8 mouse cellular contexts compared by ENCODE assay signal in the genomic region with DNA sequence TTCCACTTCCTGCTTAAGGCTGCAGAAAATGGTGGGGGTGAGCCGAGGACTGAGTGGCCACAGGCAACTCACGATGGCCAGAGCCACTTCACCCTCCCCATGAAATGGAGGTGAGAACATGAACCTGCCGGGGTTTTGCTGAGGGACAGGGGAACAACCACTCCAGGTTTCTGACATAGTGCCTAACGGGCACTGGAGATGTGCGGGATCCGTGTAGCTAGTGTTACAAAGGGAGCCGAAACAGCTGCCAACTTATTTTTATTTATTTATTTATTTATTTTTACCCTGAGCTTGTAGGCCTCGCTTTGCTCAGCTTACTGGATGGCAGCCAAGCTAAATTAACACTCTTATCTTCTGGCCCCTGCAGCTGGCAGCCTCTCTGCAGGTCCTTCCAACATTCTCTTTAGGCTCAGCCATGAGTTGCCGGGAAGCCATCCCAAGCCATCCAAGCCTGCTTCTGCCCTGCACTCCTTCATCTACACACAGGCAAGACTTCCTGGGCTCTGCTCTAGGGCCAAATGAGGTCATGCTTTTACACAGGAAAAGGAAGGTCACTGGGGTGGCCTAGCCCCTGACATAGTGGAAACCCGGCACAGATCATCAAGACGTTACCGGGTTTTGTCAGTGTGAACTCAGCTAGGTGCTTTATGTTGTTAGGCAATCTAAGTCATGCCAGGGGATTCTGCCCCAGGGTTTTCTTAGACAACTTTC. TPM values are rescaled to one million over a fixed set of nuclear protein-coding genes. Genes with fewer than 3 reads are reported as not detected.
DNase-seq lines count a peak whose midpoint lies in the region; ATAC-seq and TF ChIP-seq lines count a peak whose summit lies in the region.

No protein-coding gene starts in this region.

- TF ChIP-seq CTCF in spleen, adult 2 months (IDR thresholded peaks at IDR 0.05; ENCODE audit: extremely low read depth, insufficient read depth, insufficient read length, insufficient replicate concordance), result no peak

- H3K4me1 ChIP-seq in embryonic facial prominence, embryonic 14.5 days (ENCODE audit: control insufficient read depth, insufficient read depth, low read length), result peaks cover 11% of the 10 kb centered on the region
- peaks cover 16% of the 10 kb centered on the region; the same call in 1 of the 2 replicates for H3K4me1 ChIP-seq in embryonic facial prominence, embryonic 10.5 days
- peaks cover 40% of the 10 kb centered on the region for H3K4me1 ChIP-seq in spleen, adult 2 months (ENCODE audit: control insufficient read depth, insufficient read depth, insufficient read length)
- H3K4me1 ChIP-seq in heart, embryonic 13.5 days, result peaks cover 42% of the 10 kb centered on the region
- peaks cover 17% of the 10 kb centered on the region for H3K4me1 ChIP-seq in limb, embryonic 13.5 days

- H3K27ac ChIP-seq in embryonic facial prominence, embryonic 14.5 days (replicated peaks; ENCODE audit: low read depth, low read length), result no peak overlapping the region
- no peak overlapping the region for H3K27ac ChIP-seq in embryonic facial prominence, embryonic 10.5 days (replicated peaks)
- peak overlapping the region; percentile 33; the same call in 1 of the 2 replicates for H3K27ac ChIP-seq in spleen, adult 2 months (ENCODE audit: insufficient read depth, low read length)
- peak overlapping the region; percentile 93 for H3K27ac ChIP-seq in heart, embryonic 13.5 days (replicated peaks)
- H3K27ac ChIP-seq in limb, embryonic 13.5 days, result no peak overlapping the region; the same call in 1 of the 2 replicates

- H3K4me3 ChIP-seq in embryonic facial prominence, embryonic 14.5 days (ENCODE audit: low read depth, low read length), result no peak overlapping the region
- no peak overlapping the region for H3K4me3 ChIP-seq in embryonic facial prominence, embryonic 10.5 days
- H3K4me3 ChIP-seq in spleen, adult 2 months (ENCODE audit: extremely low read depth, insufficient read depth, insufficient read length), result no peak overlapping the region
- no peak overlapping the region for H3K4me3 ChIP-seq in heart, embryonic 13.5 days
- no peak overlapping the region for H3K4me3 ChIP-seq in limb, embryonic 13.5 days

- peak; percentile 73 for ATAC-seq in embryonic facial prominence, embryonic 14.5 days (ENCODE audit: low read depth)
- ATAC-seq in heart, embryonic 13.5 days (ENCODE audit: extremely low read depth, insufficient number of reproducible peaks, low FRiP score, low TSS enrichment), result peak; percentile 72; the same call in 1 of the 2 replicates
- no peak; the same call in 1 of the 2 replicates for ATAC-seq in limb, embryonic 13.5 days (ENCODE audit: low FRiP score, low read depth)

- no peaks in the 10 kb centered on the region for H3K9me3 ChIP-seq in embryonic facial prominence, embryonic 14.5 days (ENCODE audit: control insufficient read depth, low read length)
- H3K9me3 ChIP-seq in embryonic facial prominence, embryonic 10.5 days, result no peaks in the 10 kb centered on the region
- H3K9me3 ChIP-seq in heart, embryonic 13.5 days, result no peaks in the 10 kb centered on the region
- no peaks in the 10 kb centered on the region for H3K9me3 ChIP-seq in limb, embryonic 13.5 days

- no peaks in the 10 kb centered on the region for H3K27me3 ChIP-seq in embryonic facial prominence, embryonic 14.5 days (replicated peaks; ENCODE audit: control insufficient read depth, insufficient read depth, low read length)
- H3K27me3 ChIP-seq in embryonic facial prominence, embryonic 10.5 days (replicated peaks; ENCODE audit: low read depth, poor library complexity, severe bottlenecking), result no peaks in the 10 kb centered on the region
- no peaks in the 10 kb centered on the region for H3K27me3 ChIP-seq in spleen, adult 2 months (ENCODE audit: control insufficient read depth, insufficient read depth, low read length)
- no peaks in the 10 kb centered on the region for H3K27me3 ChIP-seq in heart, embryonic 13.5 days (replicated peaks)
- H3K27me3 ChIP-seq in limb, embryonic 13.5 days, result no peaks in the 10 kb centered on the region

- no peaks in the 10 kb centered on the region for H3K36me3 ChIP-seq in embryonic facial prominence, embryonic 14.5 days (ENCODE audit: control insufficient read depth, insufficient read depth, low read length)
- H3K36me3 ChIP-seq in embryonic facial prominence, embryonic 10.5 days (replicated peaks), result no peaks in the 10 kb centered on the region
- H3K36me3 ChIP-seq in spleen, adult 2 months (ENCODE audit: control insufficient read depth, insufficient read depth, low read length), result no peaks in the 10 kb centered on the region
- H3K36me3 ChIP-seq in heart, embryonic 13.5 days, result no peaks in the 10 kb centered on the region
- no peaks in the 10 kb centered on the region for H3K36me3 ChIP-seq in limb, embryonic 13.5 days

- DNase-seq in embryonic facial prominence, embryonic 14.5 days (ENCODE audit: low spot score), result peak; percentile 80
- DNase-seq in embryonic facial prominence, embryonic 10.5 days (ENCODE audit: low spot score), result no peak
- no peak for DNase-seq in spleen, adult 2 months (ENCODE audit: low read depth in 1 of 2, low spot score in 2 of 2)
- DNase-seq in spleen, postnatal 14 days (ENCODE audit: low spot score in 2 of 2), result no peak
- DNase-seq in ovary, postnatal 36 days (ENCODE audit: low spot score), result peak; percentile 48
- no peak for DNase-seq in urinary bladder, postnatal 25 days (ENCODE audit: low spot score)

- no peak for TF ChIP-seq POLR2A in spleen, adult 2 months (IDR thresholded peaks at IDR 0.05; ENCODE audit: low read depth, low read length)

- WGBS in embryonic facial prominence, embryonic 14.5 days, result 50% methylated on average over 12 of the region's 12 CpGs
- WGBS in embryonic facial prominence, embryonic 10.5 days, result 75% methylated on average over 12 of the region's 12 CpGs
- 40% methylated on average over 12 of the region's 12 CpGs for WGBS in spleen, adult 2 months
- 9% methylated on average over 12 of the region's 12 CpGs for WGBS in heart, embryonic 13.5 days
- 58% methylated on average over 12 of the region's 12 CpGs for WGBS in limb, embryonic 13.5 days

- no peak overlapping the region for H3K4me2 ChIP-seq in embryonic facial prominence, embryonic 14.5 days (ENCODE audit: low read depth, low read length)
- H3K4me2 ChIP-seq in heart, embryonic 13.5 days, result peak overlapping the region; percentile 53
- H3K4me2 ChIP-seq in limb, embryonic 13.5 days (replicated peaks), result 0 out of 2 replicates have a peak overlapping the region, but pooled peaks have one; percentile 17

- H3K9ac ChIP-seq in embryonic facial prominence, embryonic 14.5 days (ENCODE audit: low read depth, low read length), result no peak overlapping the region
- H3K9ac ChIP-seq in heart, embryonic 13.5 days, result peak overlapping the region; percentile 62; the same call in 1 of the 2 replicates
- no peak overlapping the region for H3K9ac ChIP-seq in limb, embryonic 13.5 days

RNA-seq across cellular contexts. Expression of a gene that starts 49.0 kb away (rescaled TPM):
- polyA plus RNA-seq in embryonic facial prominence, embryonic 14.5 days (2014; fragmentation: Nextera tagmentation; extraction: Ambion mirVana), result 53.8 and 59.1 TPM in 2 replicates
- polyA plus RNA-seq in embryonic facial prominence, embryonic 10.5 days (2016; fragmentation: Nextera tagmentation; extraction: Ambion mirVana), result 24.8 and 25.1 TPM in 2 replicates
- polyA plus RNA-seq in spleen, adult 2 months (2012; rRNA removed), result 17.5 and 20.3 TPM in 2 replicates
- polyA plus RNA-seq in heart, embryonic 13.5 days (2015; fragmentation: Nextera tagmentation; extraction: Ambion mirVana), result 73.7 and 82.1 TPM in 2 replicates
- 40.2 and 40.6 TPM in 2 replicates for polyA plus RNA-seq in limb, embryonic 13.5 days (2015; fragmentation: Nextera tagmentation; extraction: Ambion mirVana)

Comparison
In these comparisons a context has a peak if more than half of its experiments do, and no peak if none do; other contexts are left out.
1. DNase-seq: peak in embryonic facial prominence, embryonic 14.5 days (single experiment) and ovary, postnatal 36 days (single experiment); none in embryonic facial prominence, embryonic 10.5 days (single experiment), spleen, adult 2 months (0 of 2), spleen, postnatal 14 days (0 of 2) and urinary bladder, postnatal 25 days (single experiment).
2. H3K27ac ChIP-seq: peak in spleen, adult 2 months (single experiment) and heart, embryonic 13.5 days (single experiment); none in embryonic facial prominence, embryonic 14.5 days (single experiment), embryonic facial prominence, embryonic 10.5 days (single experiment) and limb, embryonic 13.5 days (single experiment).